Mouse (Mus musculus) liver, embryonic 14.5 days (tissue): ENCODE data around the gene Zfp174.

ENCODE experiments used
- CTCF ChIP-seq: IDR thresholded peaks from 2 replicates; pipeline ENCODE4 v1.5.1; 2016; ENCODE audit warnings: antibody characterized with exemption, low read depth, control low read depth
- EP300 ChIP-seq: IDR thresholded peaks from 2 replicates; pipeline ENCODE4 v1.6.1; 2016; ENCODE audit warnings: antibody characterized with exemption, low read depth

DNA sequence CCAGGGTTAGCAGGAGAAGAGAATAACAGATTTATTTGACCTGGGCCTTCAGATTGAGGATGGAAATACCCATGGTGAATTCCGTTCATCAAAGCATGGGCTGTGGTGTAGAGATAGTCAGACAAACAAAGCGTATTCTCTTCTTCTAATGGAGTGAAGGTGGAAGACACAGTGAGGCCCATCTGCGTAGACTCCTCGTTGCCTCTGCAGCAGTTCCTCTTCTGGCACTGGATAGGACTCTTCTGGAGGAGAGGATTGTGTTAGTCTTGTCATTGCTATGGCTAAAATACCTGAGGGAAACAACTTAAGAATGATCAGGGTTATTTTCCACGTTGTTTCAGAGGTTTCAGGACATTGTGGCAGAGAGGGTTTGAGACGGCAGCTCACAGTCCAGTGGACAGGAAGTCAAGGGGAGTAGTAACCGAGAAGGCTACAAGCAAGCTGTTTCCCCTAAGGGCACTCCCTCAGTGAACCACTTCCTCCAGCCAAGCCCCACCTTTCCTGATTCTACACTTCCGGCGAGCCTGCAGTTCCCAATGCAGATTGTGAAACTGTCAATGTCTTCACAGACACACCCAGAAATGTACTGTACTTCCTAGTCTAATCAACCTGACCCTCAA lies 48.2 kb downstream of the Zfp174 start:
- TF ChIP-seq CTCF (no peak), EP300 (no peak)
